Mouse (Mus musculus): ENCODE measurements around the gene BC052040.

The BC052040 gene

GRCm38 (mm10) chr2:115601280-115601679 is 19.8 kb downstream of the BC052040 start:
- no peak for DNase-seq (ENCODE audit: low spot score)

GRCm38 (mm10) chr2:115602116-115602515 is 20.6 kb downstream of the BC052040 start:
- no peak for DNase-seq (ENCODE audit: low spot score)

GRCm38 (mm10) chr2:115604132-115604531 is 22.6 kb downstream of the BC052040 start:
- DNase-seq (ENCODE audit: low spot score): no peak

- DNase-seq (ENCODE audit: low spot score): no peak
Measured at GRCm38 (mm10) chr2:115605829-115606336, 24.4 kb downstream of the BC052040 start.

- no peak for DNase-seq (ENCODE audit: low spot score)
Measured at GRCm38 (mm10) chr2:115609020-115609419, 27.5 kb downstream of the BC052040 start.

DNA sequence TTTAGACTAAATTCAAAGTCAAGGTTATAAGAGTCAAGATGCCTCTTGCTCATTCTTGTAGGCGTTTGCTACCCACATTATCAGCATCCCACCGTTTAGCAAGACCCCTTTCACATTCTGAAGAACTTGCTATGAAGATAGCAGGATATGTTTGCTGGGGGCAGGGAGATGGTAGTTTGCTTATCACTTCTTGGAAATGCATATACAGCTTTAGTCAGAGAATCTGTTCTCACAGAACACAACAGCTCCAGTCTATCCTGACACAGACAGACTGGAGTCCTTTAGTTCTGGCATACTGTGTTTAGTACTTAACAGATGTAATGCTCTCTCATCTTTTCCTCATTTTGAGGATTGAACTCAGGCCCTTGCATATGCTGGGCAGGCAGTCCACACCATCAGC is 28.6 kb downstream of the BC052040 start:
- DNase-seq (ENCODE audit: low spot score): no peak

DNA sequence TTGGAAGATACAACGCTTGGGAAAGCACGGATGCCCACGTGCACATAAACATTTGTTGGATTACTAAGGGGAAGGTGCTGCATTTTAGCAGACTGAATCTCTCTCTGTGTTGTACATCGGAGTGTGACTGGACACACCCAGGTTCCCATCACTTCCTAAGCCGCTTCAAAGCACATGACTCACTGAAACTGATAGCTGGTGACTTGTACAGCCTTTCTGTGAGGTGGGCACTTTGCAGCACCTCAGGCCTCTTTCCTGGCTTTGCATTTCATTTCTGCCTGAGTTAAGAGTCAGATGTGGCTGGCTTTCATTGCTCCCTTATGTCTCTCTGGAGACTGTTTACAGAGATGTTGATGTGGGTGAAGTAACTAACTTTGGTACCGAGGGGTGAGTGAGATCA is 29.0 kb downstream of the BC052040 start:
- no peak for DNase-seq (ENCODE audit: low spot score)

- DNase-seq (ENCODE audit: low spot score): no peak
Measured at GRCm38 (mm10) chr2:115613830-115614520, 32.5 kb downstream of the BC052040 start.

DNA sequence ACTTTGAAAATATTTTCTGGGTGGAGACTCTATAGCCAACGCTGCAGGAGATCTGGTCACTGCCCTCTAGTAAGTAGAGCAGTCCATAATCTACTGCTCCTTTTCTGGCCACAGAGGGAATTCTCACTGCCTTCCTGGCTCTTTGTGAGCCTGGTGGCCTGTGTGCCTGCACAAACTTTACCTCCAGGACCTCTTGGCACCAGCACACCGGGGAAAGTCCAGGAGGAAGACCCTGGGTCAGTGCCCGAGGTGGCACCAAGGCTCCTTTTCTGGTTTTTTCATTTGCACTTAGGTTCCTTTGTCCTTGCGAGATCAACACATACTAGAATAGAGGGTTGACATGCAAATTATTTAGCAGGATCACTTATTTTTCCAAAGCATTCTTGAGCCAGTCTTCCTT is 47.0 kb downstream of the BC052040 start:
- DNase-seq (ENCODE audit: low spot score): no peak

DNA sequence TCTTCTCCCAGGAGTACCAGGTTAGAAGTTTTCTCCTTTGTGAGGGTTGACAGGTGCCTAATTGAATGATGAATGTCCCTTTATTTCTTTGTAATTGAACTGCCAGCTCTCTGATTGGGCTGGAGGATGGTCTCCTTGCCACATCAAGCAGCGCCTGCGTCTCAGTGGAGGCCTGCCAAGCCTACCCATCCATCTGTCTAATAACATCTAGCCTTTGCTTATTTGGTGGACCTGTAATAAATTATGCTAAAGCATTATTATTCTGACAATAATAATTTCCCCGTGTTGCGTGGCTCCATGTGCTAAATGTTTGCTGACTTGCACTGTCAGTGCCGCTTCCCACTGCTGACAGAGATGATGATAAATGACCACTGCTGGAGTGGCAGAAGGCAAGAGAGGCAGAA is 49.5 kb downstream of the BC052040 start:
- no peak for DNase-seq (ENCODE audit: low spot score)

DNA sequence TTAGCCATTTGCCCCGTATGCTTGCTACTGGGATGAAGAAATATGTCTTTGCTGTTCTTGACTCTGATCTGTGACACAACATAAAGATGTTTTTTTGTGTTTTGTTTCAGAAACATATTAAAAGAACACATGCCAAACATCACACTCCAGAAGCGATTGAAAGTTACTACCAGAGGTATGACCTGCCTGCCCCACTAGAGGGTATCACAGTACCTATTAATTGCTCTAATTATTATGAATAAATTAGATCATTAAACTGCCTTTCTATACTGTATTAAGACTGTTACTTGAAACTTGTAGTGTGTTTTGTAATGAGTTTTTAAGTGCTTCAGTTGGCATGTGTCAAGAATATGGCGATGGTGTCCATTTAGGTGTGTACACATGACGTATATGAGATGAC is 50.3 kb downstream of the BC052040 start:
- DNase-seq (ENCODE audit: low spot score): peak; percentile 10

DNA sequence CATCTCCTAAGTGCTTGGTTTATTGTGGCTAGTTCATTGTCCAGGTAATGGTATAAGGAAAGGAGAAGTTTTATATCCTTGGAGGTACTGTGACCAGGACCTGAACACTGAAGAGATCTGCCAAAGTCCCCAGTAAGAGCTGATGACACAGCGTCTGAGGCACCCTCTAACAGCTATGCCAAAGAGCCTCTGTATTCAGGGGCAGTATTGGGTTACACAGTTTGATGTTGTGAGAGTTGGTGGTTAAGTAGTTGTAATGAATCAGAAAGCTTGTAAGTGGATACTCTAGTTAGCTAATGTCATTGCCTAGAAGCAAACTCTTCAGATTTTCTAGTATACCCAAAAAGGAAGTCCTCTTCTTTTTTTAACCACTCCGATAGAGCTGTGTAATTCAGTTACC is 68.7 kb downstream of the BC052040 start:
- DNase-seq (ENCODE audit: low spot score): no peak

GRCm38 (mm10) chr2:115659712-115660111 is 78.2 kb downstream of the BC052040 start:
- no peak for DNase-seq (ENCODE audit: low spot score)

DNA sequence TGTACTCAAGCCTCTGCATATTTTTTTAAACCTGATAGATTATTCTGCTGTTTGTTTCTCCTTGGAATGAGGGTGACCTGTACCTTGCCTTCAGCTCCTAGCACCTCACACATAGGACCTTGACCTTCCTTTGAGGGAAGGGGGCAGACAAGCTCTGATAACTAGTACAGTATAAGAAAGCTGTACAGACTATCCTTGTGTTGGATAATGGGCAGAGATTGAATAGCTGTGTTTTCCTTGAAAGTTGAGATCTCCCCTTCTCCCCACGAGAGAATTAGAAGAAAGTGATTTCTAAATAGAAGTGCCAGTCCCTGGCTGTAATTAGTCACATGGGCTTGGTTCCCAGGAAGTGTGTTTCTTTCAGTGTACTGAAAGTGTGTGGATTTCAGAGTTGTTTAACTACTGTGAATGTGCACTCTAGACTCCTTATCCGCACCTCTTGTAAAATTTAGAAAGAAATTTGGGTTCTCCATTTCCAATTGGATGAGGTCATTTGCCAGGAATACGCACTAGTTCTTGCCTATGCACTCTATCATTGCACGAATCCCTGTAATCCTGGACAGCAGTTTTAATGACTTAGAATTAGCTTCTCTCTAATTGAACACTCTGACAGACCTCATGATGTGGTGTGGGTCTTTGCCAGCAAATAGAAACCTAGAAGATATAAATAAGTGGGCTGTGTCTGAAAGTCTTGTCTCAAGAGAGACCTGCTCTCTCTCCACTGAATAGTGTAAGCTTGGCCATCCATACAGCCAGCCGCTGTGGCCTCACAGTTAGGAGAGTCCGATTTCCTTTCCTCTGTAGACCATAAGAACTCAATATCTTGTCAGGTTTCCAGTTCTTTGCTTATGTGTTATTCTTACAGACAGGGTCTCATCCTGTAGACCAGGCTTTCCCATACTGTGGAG is 79.0 kb downstream of the BC052040 start:
- no peak for DNase-seq (ENCODE audit: low spot score)

GRCm38 (mm10) chr2:115667516-115667915 is 86.0 kb downstream of the BC052040 start:
- DNase-seq (ENCODE audit: low spot score): no peak

- no peak for DNase-seq (ENCODE audit: low spot score)
Measured at GRCm38 (mm10) chr2:115673054-115673660, 91.6 kb downstream of the BC052040 start.

DNA sequence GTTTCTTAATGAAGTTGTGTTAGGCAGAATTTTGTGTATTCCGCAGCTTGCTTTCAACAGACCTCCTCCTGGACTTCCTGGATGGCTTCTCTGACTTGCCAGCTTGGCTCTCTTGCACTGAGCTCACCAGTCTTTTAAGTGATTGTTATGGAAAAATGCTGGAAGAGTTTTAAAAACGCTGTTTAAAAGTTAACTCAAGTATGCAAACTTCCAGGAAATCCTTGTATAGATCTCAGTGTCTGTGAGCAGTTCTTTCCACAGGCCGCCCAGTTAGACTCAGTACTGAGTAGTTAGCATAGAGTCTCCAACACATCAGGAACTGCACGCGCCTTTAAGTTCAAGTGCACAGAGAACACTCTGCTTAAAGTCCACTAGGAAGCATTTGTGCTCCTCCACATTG is 97.3 kb downstream of the BC052040 start:
- no peak for DNase-seq (ENCODE audit: low spot score)

DNA sequence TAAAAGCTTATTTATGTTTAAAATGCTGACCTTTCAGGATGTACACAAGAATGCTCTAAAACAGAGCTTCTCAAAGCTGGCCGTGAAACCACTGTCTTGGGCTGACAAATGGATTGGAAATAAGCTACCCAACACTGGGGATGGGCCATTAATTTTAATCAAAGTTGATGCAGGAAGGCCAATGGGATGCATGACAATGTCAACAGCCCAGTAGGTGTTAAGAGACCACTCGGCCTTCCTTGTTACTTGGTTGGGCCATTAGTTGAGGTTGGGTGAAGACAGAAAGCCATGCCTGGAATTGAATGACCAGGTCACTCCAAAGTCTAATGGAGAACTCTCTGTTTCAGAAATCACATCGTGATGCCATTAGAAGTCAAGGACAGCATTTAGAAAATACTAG is 103.7 kb downstream of the BC052040 start:
- DNase-seq (ENCODE audit: low spot score): no peak

GRCm38 (mm10) chr2:115687612-115688011 is 106.1 kb downstream of the BC052040 start:
- DNase-seq (ENCODE audit: low spot score): no peak

DNA sequence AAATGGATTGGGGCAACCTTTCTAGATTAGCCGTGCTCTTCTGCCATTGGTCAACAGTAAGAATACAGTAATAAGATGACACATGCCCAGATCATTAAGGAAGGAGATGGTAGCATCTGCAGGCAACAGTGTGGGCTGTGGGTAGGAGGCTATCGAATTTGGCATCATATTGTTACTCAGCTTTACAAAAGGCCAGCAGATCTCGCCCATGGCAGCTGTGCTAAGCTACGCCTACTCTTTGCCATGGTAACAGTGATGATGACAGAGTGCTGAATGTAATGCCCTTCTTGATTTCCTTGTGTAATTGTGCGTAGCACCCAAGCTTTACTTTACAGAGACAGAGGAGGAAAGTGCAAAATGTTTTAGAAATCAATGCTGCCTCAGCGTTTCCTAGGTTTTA is 106.8 kb downstream of the BC052040 start:
- no peak for DNase-seq (ENCODE audit: low spot score)

GRCm38 (mm10) chr2:115693841-115694240 is 112.3 kb downstream of the BC052040 start:
- DNase-seq (ENCODE audit: low spot score): no peak

DNA sequence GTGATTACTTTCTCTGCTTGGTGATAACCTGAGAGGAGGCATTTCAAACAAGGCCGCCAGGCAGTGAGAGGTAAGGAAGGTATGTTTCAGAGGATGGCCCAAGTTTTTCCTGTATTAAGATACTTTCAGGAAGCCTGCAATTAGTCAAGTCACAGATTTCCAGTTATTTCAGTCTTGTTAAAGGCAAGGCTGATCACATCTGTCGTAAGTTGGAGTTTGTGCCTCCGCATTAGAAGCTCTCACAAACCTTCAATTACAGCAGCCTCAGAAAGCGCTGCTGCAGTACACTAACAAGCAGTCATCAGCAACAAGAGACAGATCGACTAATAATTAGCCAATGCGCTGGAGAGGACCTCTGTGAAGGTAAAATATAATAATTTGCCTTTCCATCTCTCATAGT is 112.9 kb downstream of the BC052040 start:
- DNase-seq (ENCODE audit: low spot score): no peak

- no peak for DNase-seq (ENCODE audit: low spot score)
Measured at GRCm38 (mm10) chr2:115699032-115699431, 117.5 kb downstream of the BC052040 start.

Data from adipocyte (in vitro differentiated cells).